Mouse (Mus musculus) large intestine, adult 2 months (tissue): ENCODE data around the gene Arhgap40. TPM values are rescaled to one million over a fixed set of nuclear protein-coding genes. Genes with fewer than 3 reads are reported as not detected.
A peak's percentile ranks its signal among the peaks of the same experiment; 100 is the strongest.

Experiments used
- DNase-seq: peaks from one replicate; pipeline ENCODE4 v3.0.0-alpha.2; 2012; ENCODE audit warnings: low read depth, low spot score
- WGBS: fragments of 180-500 bp; shearing (Covaris S2); methylation state at CpG from one replicate; pipeline ENCODE4 v1.1.7; 2018; 5-methylcytosine and 5-hydroxymethylcytosine counted together
- polyA plus RNA-seq: library from polyadenylated mRNA; depleted of rRNA; stranded (reverse); fragments of >200 nt; gene quantifications from 2 replicates; pipeline ENCODE4 v1.2.3, GENCODE M21; 2012; rRNA removed

Arhgap40 gene
- not detected in 2 replicates for polyA plus RNA-seq

DNA sequence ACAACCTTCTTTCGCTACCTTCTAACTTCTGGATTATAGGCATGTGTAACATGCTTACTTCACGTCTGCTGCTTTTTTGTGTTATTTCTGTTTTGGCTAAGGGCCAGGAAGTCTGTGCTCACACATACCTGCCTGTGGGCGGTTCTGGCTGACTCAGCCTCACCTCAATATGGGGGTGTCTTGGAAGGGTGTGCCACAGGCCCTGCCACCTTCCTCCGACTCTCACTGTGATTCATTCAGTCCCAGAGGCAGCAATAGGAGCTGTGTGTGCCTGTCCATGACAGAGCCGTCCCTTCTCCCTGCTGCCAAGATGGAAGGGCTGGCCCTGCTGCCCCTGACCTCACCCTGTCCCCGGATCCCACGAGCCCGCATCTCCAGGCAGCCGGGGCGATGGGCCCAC is at the start of gene Arhgap40:
Gene Arhgap40, plus strand, starts transcription at position 269 of the 400 bp plus-strand sequence.
- 62% methylated on average over 10 of the region's 10 CpGs for WGBS
- no peak for DNase-seq

DNA sequence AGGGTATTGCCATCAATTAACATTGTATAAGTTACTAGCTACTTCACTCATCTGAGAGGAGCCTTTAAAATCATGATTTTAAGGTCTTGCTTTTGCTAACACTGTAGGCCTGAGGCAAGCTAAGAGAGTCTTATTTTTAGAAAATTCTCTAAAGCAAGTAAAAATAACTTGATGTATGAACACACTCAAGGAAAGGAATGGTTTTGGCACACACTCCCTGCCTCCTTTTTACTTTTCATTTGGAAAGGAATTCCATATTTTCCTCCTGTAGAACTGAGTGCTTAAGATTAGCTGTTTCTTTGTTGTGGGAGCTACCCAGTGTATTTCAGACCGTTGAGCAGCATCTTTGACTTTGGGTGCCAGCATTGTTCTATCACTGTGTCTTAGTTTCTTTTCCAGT is 38.4 kb upstream of the Arhgap40 start:
- no peak for DNase-seq
- 86% methylated on average over 1 of the region's 1 CpGs for WGBS

DNA sequence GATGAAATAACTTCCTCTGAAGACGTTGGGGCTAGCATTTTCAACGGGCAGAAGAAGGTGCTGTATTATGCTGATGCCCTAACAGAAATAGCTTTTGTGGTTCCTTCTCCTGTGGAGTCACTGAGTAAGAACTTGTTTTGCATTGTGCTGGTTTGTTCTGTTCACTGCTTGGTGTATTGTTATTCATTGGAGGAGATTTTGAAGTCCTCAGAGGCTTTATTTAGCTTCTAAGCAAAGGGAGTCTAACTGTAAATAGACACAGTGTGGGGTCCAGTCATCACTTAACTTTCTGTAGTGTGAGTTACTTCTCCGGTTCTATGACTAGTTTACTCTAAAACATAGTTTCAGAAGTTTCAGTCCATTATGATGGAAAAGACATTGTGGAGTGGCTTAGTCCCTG is 35.0 kb upstream of the Arhgap40 start:
- 84% methylated on average over 3 of the region's 3 CpGs for WGBS
- no peak for DNase-seq

- no peak for DNase-seq
- WGBS: 88% methylated on average over 5 of the region's 5 CpGs
These were observed 14.1 kb upstream of the Arhgap40 start for GRCm38 (mm10) chr2:158498457-158498856.

GRCm38 (mm10) chr2:158501836-158502812 is 10.5 kb upstream of the Arhgap40 start, which contains the start of gene Adig:
TSS of gene Adig (plus strand) at chr2:158502612.
- 36% methylated on average over 11 of the region's 11 CpGs for WGBS
- no peak for DNase-seq

- DNase-seq: no peak
- WGBS: 91% methylated on average over 7 of the region's 7 CpGs
These were observed 9.4 kb upstream of the Arhgap40 start for GRCm38 (mm10) chr2:158503226-158503625.

- DNase-seq: no peak
- 81% methylated on average over 4 of the region's 4 CpGs for WGBS
These were observed 8.9 kb upstream of the Arhgap40 start for GRCm38 (mm10) chr2:158503671-158504070.

DNA sequence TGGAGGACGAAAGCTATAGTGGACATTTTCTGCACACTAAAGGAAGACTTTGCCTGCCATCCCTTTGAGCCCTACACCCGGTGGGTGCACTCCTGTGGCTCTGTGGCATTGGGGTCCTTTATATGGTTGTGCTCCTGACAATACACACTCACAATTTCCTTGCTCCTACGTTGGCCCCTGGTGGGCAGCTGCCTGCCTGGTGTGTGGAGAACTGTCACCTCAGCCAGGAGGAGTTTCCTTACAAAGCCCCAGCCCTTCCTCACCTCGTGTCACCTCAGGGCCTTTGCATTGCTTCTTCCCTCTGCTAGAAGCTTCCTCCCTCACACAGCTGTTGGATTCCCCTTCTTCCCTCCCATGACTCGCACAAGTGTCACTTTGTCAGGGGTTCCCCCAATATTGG is 6.1 kb upstream of the Arhgap40 start:
- no peak for DNase-seq
- 80% methylated on average over 5 of the region's 5 CpGs for WGBS

- WGBS: 97% methylated on average over 10 of the region's 10 CpGs
- DNase-seq: no peak
These were observed 5.5 kb upstream of the Arhgap40 start for GRCm38 (mm10) chr2:158507046-158507445.

GRCm38 (mm10) chr2:158510665-158511064 is 1.9 kb upstream of the Arhgap40 start:
- peak; percentile 36 for DNase-seq
- 39% methylated on average over 6 of the region's 6 CpGs for WGBS

GRCm38 (mm10) chr2:158513821-158514336 is 1.3 kb downstream of the Arhgap40 start:
- DNase-seq: no peak
- WGBS: 80% methylated on average over 12 of the region's 12 CpGs

GRCm38 (mm10) chr2:158518583-158518982 is 6.0 kb downstream of the Arhgap40 start:
- DNase-seq: no peak
- WGBS: 53% methylated on average over 6 of the region's 6 CpGs

- no peak for DNase-seq
- WGBS: 57% methylated on average over 11 of the region's 11 CpGs
These were observed 6.5 kb downstream of the Arhgap40 start for GRCm38 (mm10) chr2:158519071-158519470.

DNA sequence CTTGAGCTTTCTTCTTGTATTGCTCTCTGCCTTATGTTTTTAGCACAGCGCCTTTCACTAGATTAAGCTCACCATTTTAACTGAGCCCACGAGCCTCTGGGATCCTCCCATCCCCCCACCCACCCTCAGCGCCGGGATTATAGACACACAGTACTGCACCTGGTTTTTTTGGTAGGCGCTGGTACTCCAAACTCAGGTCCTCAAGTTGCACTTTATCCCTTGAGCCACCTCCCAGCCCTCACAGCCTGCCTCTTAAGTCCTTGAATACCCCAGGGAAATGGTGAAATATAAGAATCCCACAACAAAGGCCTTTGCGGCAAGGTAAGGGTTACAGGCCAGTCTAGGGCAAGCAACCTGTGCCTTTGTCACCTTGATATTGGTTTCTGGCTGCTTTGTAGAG is 7.2 kb downstream of the Arhgap40 start:
- DNase-seq: no peak
- 84% methylated on average over 6 of the region's 6 CpGs for WGBS

DNA sequence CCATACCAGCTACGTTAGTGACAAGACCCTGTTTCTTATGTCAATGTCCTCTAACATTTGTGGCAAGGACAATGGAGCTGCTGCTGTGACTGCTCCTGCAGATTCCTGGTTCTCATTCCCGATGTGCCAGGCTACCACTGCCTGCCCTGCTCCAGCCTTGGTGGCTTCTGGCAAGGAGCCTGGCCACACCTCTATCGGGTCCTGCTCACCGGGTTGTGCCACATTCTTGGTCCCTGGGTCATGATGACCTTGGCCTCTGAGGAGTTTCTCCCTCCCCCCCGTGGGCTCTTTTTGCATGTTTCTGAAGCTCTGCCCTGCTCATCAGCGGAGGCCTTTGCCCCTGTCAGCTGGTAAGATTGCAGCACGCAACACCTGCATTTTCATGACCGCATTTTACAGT is 10.5 kb downstream of the Arhgap40 start:
- WGBS: 24% methylated on average over 8 of the region's 8 CpGs
- no peak for DNase-seq

GRCm38 (mm10) chr2:158524129-158524860 is 11.7 kb downstream of the Arhgap40 start:
- DNase-seq: no peak
- 77% methylated on average over 16 of the region's 16 CpGs for WGBS

GRCm38 (mm10) chr2:158534090-158534489 is 21.5 kb downstream of the Arhgap40 start:
- no peak for DNase-seq
- WGBS: under 1% methylated on average over 4 of the region's 4 CpGs

- no peak for DNase-seq
- 75% methylated on average over 8 of the region's 8 CpGs for WGBS
These were observed 22.0 kb downstream of the Arhgap40 start for GRCm38 (mm10) chr2:158534559-158534958.

- WGBS: 58% methylated on average over 24 of the region's 24 CpGs
- DNase-seq: no peak
These were observed 27.1 kb downstream of the Arhgap40 start for GRCm38 (mm10) chr2:158539433-158540305.
